Mouse (Mus musculus) thymus, postnatal 10 days (tissue): Measurements from ENCODE around the gene Nrxn3.

ENCODE experiments used
- DNase-seq, 2 experiments: peaks; one replicate each; pipeline ENCODE4 v3.0.0; 2021; ENCODE audit warnings: low spot score in 2 of 2

Gene Nrxn3

DNA sequence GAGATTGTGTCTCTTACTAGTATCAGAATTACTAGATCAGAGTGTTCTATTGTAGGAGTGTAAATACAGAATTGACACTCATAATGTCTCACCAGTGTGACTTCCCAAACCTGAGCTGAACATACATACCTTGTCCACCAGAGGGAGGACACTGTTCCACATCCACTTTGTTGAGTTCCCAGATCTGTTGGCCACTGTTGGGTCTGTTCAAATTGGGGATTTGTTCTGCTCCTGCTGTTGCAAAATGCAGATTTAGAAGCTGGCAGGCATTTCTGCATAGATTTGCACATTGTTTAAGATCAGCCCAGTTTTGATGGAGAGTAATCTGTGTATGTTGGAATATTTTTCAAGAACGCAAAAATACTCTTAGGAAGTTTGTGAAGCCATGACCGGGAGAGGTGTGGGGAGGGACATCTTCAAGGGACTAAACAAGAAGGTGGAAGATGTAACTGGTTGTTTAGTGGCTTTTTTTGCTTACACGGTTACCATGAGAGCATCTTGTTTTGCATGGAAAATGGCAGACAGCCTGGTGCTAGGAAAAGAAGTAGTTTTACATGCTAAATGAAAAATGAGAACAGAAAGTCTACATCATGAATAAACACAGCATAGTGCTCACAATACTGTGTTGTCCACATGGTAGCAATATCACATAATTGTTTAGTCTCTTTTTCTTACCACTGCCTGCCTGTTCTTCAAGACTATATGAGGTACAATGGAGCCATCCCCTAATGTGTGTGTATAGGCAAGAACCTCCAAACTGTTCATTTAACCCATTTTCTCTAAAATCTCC, 609.0 kb downstream of the Nrxn3 start:
- no peak for DNase-seq

DNA sequence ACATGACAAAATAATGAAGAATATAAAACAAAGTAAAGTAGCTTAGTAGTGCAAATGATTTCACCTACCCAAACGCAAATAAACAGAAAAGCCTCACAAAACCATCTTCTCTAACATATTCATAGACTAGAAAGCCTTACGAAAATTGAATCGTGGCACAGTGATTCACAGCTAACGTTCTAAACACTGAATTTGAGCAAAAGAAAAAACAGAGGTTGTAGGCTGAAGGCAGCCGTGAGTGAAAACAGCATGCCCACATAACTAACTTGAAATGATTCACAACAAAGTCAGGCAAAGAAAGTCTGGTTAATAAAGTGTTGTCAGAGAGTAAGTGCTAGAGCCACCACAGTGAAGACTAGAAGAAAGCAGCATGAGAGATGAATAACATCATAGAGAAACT, 610.8 kb downstream of the Nrxn3 start:
- DNase-seq: no peak

DNA sequence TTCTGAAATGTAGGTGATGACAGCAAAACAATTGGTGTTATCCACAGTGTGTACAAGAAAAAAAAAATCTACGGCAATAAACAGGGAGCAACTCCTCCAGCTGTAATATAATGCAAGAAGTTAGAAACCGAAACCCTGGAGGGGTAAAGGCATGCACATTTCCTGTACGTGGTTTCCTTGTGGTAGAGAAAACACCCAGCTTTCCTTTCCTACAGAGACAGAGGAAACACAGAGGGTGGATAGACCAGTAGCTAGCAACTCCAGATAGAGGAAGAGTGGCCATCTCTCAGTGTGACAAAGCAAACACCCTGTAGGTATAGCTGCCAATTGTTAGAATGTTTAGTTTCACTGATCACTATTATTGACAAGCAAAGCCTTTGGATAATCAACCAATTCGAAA, 642.2 kb downstream of the Nrxn3 start:
- no peak for DNase-seq

DNA sequence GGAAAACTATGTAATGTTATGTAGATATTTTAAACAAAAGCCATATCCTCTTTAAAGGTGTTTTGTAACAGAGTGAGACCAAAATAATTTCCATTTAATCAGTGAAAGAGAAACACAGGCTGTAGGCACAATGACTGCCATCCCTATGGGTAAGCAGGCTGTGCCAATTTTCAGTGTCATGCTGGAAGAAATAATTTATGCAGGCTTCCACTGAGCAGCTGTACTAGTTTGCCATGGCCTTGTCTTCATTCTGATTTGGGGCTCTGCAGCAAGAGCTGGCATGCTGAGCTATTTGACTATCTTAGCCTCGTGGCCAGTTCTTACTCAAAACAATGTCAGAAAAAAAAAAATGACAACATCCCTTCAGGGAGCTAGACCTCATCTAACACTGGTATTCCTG, 647.3 kb downstream of the Nrxn3 start:
- no peak for DNase-seq

DNA sequence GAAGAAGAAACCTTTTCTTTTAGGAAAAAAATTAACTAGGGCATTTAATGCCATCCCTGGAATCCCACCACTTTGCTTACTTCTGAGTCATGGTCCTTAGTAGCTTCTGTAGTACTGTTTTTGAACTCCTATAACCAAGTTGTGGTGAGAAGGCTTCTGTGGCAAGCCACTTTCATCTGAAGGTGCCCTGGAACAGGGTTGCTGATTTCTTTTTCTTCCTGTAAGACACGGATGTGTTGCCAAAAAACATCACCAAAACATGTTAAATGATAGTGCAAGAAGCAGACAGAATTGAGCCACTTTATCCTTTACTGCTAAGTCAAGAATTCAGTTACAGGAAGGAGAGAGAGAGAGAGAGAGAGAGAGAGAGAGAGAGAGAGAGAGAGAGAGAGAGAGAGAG, 653.9 kb downstream of the Nrxn3 start:
- no peak for DNase-seq

DNA sequence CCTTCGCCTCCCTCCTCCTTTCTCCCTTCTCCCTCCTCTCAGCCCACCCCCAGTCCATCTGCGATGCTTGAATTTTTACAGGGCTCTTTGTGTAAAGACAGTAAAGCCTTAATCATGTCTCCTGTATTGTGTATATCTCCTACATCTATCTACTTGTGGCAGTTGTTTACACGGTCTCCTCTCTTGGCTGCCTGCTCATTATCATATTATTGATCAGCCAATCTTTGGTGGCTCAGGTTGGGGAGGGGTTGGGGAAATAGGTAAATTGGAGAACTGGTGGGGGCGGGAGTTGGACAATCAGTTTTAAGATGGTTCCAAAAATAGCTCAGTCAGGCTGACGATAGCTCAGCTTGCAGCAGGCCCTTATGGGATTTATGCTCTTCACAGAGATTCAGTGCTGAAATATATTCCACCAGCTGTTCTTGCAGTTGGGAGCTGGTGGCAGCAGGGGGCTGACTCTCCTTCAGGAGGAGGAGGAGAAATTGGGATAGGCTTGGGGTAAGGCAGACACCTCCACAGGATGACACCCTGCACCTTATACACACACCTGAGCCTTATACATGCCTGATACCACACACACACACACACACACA, 654.5 kb downstream of the Nrxn3 start:
- DNase-seq: no peak

DNA sequence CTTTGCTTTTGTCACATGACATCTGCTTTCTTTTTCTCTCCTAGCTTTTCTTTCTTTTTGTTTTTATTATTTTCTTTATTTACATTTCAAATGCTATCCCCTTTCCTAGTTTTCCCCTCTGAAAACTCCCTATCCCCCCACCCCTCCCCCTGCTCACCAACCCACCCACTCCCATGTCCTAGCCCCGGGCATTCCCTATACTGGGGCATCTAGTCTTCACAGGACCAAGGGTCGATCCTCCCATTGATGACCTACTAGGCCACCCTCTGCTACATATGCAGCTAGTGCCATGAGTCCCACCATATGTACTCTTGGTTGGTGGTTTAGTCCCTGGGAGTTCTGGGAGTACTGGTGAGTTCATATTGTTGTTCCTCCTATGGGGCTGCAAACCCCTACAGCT, 655.0 kb downstream of the Nrxn3 start:
- DNase-seq: no peak

DNA sequence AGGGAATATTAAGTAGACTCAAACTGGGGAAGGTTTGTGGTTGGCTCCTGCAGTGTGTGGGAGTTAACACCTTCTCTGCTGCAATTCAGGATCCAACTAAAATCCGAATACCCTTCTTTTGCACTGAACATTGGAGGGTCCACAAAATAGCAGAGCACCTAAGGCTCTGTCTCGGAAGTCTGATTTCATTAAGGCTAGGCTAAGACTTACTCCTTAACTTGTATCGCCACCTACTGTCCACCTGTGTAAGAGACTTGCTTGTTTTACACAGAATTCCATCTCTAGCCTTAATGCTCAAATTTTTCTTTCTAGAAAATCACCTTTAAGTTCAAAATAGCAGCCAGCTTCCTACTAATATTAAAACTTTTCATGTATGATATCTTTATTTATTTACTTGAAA, 660.6 kb downstream of the Nrxn3 start:
- no peak for DNase-seq

DNA sequence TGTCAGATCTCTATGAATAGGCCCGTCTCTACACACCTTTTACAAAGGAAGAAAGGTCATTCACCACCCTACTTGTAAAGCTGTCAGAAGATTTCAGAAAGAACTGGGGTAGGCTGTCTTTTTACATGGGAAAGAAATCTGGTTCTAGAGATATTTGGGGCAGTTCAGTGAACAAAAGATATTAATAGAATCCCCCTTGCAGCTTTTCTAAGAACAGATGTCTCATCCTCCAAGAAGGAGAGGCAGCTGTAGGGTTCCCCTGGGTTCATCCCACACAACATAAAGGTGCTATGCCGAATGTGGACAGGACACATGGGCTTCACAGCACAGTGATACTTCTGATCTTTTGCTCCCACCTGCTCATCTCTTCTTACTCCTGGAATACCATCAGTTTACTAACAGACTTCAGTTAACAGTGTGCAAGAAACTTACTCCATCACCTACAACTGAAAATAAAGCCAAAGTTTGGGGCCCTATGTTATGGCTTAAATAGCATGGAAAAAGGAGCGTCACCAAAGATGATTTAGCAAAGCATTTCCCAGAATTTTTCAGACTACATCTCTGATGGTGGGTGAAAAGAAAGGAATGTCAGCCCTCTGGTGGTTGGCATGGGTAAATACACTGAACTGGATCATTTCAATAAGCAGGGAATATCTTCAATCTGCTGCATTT, 672.6 kb downstream of the Nrxn3 start:
- no peak for DNase-seq

DNA sequence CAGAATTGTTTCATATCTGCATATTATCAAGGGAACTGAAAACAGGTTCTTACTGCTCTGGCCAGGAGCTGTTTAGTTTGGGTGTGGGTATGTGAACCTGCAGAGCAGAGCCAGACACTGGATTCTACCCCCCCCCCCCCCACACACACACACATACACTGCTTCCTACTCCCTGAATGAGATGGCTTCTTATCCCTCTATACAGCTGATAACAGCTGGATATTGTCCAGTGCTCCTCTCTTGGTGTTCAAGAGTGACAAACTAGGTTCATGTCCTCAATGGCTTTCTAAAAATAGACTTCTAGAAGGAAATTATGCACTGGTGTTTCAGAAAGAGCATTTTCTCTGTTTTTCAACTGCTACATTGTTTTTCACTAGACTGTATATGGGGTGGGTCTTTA, 713.8 kb downstream of the Nrxn3 start:
- no peak for DNase-seq

DNA sequence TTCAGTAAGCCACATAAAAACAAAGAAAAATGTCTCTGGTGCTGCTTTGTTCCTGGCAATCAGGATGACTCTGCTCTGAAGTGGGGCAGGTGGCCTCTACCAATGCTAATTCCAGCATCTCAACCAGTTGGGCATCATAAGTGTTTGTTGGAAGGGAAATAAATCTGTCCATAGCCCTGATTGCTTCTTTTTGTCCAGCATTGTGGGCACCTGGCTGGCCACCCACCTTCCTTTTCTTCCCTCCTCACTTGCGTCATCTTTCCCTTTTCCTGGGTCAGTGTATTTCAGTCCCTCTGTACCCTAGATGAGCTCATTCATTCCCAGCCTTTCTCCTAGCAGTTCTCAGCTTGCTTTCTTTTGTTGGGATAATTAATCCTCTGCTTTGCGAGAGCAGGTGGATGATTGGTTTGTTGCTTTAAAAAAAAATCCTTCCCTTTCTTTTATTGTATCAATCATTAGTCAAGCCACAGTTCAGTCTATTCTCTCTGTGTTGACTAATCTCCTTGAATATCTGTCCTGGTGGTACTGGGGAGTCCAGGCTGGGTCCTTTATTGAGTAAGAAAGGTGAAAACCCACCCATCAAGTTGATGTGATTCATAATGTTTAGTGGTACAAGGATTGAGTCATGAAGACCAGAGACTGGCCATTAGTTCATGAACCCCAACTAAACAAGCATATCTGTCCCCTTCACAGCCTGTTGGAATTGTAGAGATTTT, 719.8 kb downstream of the Nrxn3 start:
- DNase-seq: no peak

DNA sequence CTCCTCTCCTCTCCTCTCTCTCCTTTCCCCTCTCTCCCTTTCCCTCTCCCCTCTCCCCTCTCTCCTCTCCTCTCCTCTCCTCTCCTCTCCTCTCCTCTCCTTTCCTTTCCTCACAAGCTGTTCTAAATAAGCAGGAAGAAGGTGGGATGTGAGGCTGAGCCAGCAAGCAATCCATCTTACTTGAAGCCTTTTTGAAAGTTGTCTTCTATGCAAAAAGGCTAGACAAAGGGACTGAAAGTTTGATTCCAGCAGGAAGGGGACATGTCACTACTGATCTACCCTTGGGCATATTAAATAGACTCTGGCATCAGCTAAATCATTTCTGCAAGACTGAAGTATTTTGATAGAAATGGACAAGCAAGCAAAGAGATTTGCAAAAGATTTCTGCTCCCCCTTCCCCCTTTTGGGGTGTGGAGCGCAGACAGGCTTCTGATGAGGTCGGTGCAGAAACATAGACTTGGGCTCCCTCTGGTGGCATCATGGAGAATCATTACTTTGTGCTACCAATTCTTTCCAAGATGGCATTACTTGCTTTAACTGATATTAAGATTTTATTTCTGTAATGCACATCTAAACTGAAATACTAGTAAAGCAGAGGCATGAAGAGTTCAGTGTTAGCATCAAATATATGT, 728.1 kb downstream of the Nrxn3 start:
- DNase-seq: peak in 1 of 2 experiments; percentile 3

DNA sequence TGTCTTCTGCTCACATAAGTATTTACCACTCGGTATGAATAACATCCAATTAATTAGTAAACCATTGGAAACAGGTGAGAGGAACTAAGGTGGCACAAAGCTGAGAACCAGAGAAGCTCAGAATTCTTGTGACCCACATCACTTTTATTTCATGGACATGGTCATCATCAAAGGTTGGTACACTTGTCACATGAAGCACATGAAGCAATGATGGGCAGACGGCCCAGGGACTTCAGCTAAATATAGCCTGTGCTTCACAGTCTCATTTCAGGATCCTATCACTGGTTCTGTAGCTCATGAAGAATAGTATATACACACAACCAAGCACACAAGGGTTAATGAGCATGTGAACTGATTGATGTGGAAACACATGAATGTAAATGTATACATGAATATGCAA, 747.5 kb downstream of the Nrxn3 start:
- no peak for DNase-seq

DNA sequence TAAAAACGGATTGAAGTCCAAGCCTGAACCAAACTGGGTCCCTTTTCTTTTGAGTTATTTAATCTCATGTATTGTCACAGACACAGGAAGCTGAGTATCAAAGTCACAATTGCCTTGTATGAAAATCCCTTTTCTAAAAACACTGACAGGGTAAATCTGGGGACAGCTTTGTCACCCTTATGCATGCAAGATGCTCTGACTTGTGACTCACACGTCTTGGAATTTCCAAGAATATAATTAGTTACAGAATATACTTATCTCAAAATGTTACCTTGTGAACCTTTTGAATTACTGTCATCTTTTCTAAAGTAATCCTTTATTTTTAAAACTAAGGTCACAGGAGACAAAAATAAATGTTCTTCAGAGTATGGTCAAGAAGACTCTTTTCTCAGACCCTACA, 748.6 kb downstream of the Nrxn3 start:
- no peak for DNase-seq

DNA sequence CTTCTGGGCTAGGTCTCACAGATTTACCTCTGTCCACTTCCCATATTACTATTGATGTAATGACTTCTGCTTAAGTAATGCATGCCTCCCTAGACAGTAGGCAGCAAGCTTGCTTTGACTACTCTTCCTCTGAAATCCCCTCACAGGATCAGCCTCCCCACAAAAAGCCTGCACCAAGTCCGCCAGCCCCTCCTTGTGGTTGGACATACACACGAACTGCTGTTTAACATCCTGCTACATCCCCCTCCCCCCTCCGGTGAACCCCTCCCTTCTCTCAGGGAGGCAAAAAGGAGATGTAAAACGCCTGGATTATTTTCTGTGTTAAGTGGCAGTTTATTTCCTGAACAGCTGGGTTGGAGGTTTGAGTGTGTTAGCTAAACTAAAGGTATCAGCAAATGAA, 749.2 kb downstream of the Nrxn3 start:
- no peak for DNase-seq

DNA sequence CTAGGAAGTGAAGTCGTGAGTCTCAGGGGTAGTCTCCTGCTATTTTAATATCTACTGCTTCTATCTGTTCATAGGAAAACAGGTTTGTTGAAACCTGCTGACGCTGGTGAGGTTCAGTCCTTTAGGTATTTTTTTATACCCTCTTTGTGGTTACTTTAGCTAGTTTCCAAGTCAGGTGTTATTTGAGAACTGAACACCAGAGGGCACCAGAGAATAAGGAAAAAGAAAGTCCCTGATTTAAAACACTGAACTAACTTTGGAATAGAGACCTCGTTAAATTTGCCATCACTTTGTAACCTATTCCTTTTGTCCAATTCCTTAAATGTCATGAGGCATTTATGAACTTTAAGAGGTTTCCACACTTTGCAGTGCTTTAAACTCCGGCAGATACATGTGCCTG, 756.4 kb downstream of the Nrxn3 start:
- peak in 1 of 2 experiments; percentile 24 for DNase-seq

DNA sequence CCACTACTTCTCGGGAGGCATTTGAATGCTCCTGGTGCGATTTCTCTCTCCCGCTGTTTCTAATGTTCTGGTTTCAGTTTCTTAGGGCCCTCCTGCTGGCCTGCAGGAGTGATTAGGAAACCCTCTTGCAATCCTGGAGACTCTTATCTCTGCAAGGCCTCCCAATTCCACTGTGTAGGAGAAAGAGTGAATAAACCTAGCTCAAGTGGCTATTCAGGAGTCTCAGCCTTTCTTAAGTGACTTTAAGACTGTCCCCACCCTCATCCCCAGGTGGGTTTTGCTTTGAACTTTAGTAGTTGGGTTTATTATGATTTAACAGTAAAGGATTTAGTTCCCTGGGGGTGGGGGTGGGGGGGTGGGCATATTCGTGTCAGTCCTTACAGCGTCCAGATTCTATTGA, 759.5 kb downstream of the Nrxn3 start:
- DNase-seq: no peak

DNA sequence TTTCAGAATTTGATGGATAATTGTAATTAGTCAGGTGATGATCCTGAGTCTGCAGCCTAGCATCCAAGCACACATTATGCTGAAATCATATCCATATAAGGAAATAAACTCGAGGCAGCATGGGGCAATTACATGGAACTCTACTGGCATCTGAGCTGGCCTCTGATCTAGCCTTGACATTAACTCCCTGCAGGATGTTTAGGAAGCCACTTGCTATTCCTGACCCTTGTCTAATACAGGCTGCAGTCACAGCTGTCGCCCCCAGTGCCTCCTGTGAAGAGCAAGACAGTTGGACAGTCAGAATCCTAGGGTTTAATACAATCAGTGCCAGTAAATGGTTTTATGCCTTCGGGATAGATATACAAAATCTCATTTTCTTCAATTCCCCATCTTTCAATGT, 781.4 kb downstream of the Nrxn3 start:
- no peak for DNase-seq

DNA sequence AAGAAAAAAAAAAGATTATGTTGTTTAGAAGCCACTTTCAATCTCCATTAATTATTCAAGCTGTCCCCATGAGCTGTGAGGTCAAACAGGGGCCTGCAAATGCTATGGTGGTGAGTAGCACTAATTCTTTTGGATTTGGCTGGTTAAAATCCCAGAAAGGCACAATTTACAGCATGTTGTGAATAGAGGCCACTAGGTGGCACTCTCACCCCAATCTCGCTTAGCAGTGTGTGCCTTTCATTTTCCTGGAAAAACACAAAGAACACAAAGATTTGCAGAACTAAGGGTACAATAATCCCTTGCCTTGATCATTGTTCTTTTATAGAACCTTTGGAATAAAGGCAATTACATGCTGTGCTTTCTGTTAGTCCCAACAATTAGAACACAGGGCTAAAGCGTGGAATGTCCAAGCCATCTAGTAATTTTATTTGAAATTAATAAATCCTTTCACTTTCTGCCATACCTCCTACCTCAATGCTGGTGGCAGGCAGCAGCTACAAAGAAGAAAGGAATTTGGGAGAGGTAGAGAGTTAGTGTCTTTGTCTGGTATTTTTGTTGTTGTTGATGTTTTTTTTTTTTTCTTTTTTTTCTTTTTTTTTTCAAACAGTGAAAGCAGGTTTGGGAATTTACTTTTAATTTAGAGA, 782.6 kb downstream of the Nrxn3 start:
- DNase-seq: peak in 1 of 2 experiments; percentile 10

DNA sequence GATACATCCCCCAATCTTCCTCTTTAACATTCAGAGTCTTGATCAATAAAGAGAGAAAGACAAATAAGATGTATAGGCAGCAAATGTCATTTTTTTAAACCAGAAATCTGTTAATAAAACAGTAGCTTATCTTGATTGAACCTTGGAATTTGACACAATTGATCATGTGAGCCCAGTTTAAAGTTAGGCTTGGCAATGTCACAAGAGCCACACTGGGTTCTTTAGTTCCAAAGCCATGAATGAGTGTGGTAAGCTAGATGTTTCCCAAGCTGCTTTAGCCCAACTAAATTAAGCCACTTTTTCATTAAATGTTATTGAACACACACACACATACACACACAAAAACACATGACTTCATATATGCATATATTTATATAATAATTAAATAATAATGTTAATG, 786.3 kb downstream of the Nrxn3 start:
- no peak for DNase-seq

DNA sequence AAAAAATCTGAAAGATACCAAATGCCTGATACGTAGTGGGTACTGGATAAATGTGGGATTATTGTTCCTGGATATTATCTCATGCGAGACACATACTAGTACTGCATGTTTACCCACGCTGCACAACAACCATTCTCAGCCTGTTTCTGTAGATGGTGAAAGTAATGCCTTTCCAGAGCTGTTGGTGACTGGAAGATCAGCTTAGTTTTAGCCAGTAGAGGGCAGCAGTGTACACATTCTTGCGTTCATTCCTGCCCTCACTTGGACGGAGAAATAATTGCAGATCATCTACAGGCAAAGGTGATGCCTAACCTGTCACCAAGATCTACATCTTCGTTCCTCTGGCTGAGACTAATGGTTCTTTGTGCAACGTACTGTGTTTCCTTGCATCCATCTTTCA, 791.1 kb downstream of the Nrxn3 start:
- peak in 1 of 2 experiments; percentile 46 for DNase-seq

DNA sequence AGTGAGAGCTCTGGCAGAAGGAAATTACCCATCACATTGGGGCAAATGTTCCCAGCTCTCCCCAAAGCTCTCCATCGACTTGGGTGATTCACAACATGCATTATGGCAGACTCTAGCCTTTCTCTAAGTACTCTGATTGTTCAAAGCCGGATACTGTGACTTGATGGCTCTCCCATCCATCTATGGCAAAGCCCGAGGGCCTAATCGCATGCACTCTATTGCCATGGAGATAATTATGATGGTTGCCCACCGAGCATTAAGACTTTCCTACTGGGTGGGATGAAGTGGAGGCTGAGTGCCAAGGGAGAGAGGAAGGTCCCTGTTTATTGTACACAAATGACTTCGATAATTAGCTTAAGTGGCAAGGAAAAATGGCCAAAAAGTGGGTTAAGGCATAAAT, 793.4 kb downstream of the Nrxn3 start:
- no peak for DNase-seq
